Mouse (Mus musculus) limb, embryonic 14.5 days (tissue): ENCODE data around the gene Pgap1. TPM values are rescaled to one million over a fixed set of nuclear protein-coding genes. Genes with fewer than 3 reads are reported as not detected.

ENCODE experiments used
- ATAC-seq: fragments of 200-750 bp; cut with Nextera tagmentation; 2 replicates; pipeline ENCODE4 v1.8.0; 2017; ENCODE audit warnings: low read depth, moderate number of reproducible peaks, moderate TSS enrichment; ENCODE audit not compliant: low FRiP score
- DNase-seq: peaks from one replicate; pipeline ENCODE4 v3.0.0-alpha.2; 2015; ENCODE audit warnings: low spot score
- H3K27ac ChIP-seq: fragments of 300-500 bp; sonication (generic); replicated peaks from 2 replicates; pipeline ENCODE4 v1.5.1; 2014; ENCODE audit warnings: low read depth, mild to moderate bottlenecking, low read length, moderate library complexity, mixed read lengths
- H3K27me3 ChIP-seq: fragments of 300-500 bp; sonication (generic); 2 replicates; pipeline ENCODE4 v1.6.1; 2014; ENCODE audit warnings: low read length, mixed read lengths; ENCODE audit not compliant: control insufficient read depth, insufficient read depth
- H3K36me3 ChIP-seq: fragments of 300-500 bp; sonication (generic); 2 replicates; pipeline ENCODE4 v1.6.1; 2014; ENCODE audit warnings: mild to moderate bottlenecking, low read length, moderate library complexity, mixed read lengths; ENCODE audit not compliant: control insufficient read depth, insufficient read depth
- H3K4me1 ChIP-seq: fragments of 300-500 bp; sonication (generic); 2 replicates; pipeline ENCODE4 v1.6.1; 2014; ENCODE audit warnings: antibody characterized with exemption, low read length, mixed read lengths; ENCODE audit not compliant: control insufficient read depth, insufficient read depth
- H3K4me2 ChIP-seq: fragments of 300-500 bp; sonication (generic); replicated peaks from 2 replicates; pipeline ENCODE4 v1.6.1; 2014; ENCODE audit warnings: low read depth, mild to moderate bottlenecking, low read length, moderate library complexity; ENCODE audit not compliant: severe bottlenecking
- H3K4me3 ChIP-seq: fragments of 300-500 bp; sonication (generic); replicated peaks from 2 replicates; pipeline ENCODE4 v1.5.1; 2014; ENCODE audit warnings: low read length
- H3K9ac ChIP-seq: fragments of 300-500 bp; sonication (generic); 2 replicates; pipeline ENCODE4 v1.6.1; 2014; ENCODE audit warnings: mild to moderate bottlenecking, low read depth, low read length, moderate library complexity; ENCODE audit not compliant: severe bottlenecking
- H3K9me3 ChIP-seq: fragments of 300-500 bp; sonication (generic); 2 replicates; pipeline ENCODE4 v1.6.1; 2016; ENCODE audit warnings: low read length; ENCODE audit not compliant: control insufficient read depth
- POLR2A ChIP-seq: fragments of 200-500 bp; IDR thresholded peaks from 2 replicates; pipeline ENCODE4 v1.8.0; 2012; ENCODE audit warnings: inconsistent platforms, mild to moderate bottlenecking, moderate library complexity, borderline replicate concordance; ENCODE audit not compliant: insufficient read depth, insufficient read length; ENCODE audit errors: extremely low read depth
- WGBS: fragments of 180-500 bp; shearing (Covaris S2); extraction: QIAGEN DNeasy Blood & Tissue Kit; methylation state at CpG from one replicate; pipeline ENCODE4 v1.1.7; 2014; 5-methylcytosine and 5-hydroxymethylcytosine counted together
- polyA plus RNA-seq, 2 experiments: library from polyadenylated mRNA; depleted of rRNA in 1 of 2; stranded (reverse) in 1 of 2; unstranded in 1 of 2; fragments of >200 nt; fragmentation: Nextera tagmentation in 1 of 2; extraction: Ambion mirVana in 1 of 2; gene quantifications; 2 replicates each; pipeline versions ENCODE4 v1.2.1 to v1.2.3; 2012 to 2014

Gene Pgap1
- polyA plus RNA-seq, 2 experiments = 3.3 to 6.4 TPM

DNA sequence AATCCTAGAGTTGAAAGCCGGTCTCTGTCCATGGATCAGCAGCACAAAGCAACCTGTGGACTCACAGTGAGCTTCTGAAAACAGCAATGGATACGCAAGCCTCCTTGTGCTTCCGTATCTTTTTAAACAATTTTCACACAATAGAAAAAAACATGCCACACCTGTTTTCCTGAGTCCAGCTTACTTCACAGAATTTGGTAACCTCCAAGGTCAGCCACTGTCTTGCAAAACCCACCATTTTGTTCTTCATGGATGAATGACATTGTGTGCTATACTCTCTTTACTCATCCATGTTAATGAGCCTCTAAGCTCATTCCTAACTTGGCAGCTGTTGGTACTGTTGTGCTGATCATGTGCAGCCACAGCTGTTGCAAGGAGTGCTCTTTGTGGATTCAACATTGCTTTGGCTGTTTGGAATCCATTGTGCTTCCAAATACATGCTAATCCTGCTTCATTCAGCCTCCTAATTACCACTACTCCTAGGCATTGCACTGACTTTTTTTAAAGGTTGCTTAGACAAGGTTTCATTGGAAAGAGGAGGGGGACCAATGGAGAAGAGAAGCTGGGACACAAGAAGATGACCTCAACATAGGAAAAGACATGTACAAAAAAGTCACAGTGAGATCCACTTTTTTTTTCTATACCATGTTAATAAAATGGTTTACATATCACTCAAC is 72.6 kb downstream of the Pgap1 start:
- no peaks in the 10 kb centered on the region for H3K27me3 ChIP-seq
- no peak overlapping the region for H3K9ac ChIP-seq
- WGBS = 96% methylated on average over 3 of the region's 3 CpGs
- peaks cover 12% of the 10 kb centered on the region for H3K36me3 ChIP-seq
- H3K4me1 ChIP-seq = no peaks in the 10 kb centered on the region
- no peak overlapping the region for H3K27ac ChIP-seq
- no peak overlapping the region for H3K4me2 ChIP-seq
- ATAC-seq = no peak
- no peaks in the 10 kb centered on the region for H3K9me3 ChIP-seq
- no peak overlapping the region for H3K4me3 ChIP-seq
- no peak for DNase-seq
- no peak for TF ChIP-seq POLR2A

DNA sequence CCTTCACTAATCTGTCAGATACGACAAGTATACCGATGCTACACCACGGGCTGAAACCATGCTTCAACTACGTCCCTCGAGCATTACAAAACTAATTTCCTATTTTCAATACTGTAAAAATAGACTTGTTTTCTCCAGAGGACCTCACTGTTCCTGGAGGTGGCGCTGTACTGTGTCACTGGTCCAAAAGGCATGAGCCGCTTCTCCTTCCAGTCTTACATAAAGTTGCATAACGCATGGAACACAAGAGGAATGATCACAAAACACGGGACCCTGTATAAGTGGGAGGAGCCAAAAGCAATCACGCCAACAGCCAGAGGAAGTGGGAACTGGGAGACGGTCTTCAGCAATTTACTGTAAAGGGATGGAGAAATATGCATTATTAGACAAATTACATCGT is 77.0 kb downstream of the Pgap1 start:
- H3K4me2 ChIP-seq = no peak overlapping the region
- peaks cover 9% of the 10 kb centered on the region; the same call in 1 of the 2 replicates for H3K36me3 ChIP-seq
- no peaks in the 10 kb centered on the region for H3K9me3 ChIP-seq
- H3K9ac ChIP-seq = no peak overlapping the region
- ATAC-seq (no peak), DNase-seq (no peak)
- H3K27ac ChIP-seq = no peak overlapping the region
- H3K27me3 ChIP-seq = no peaks in the 10 kb centered on the region
- 92% methylated on average over 12 of the region's 12 CpGs for WGBS
- H3K4me1 ChIP-seq = no peaks in the 10 kb centered on the region
- TF ChIP-seq POLR2A = no peak
- H3K4me3 ChIP-seq = no peak overlapping the region

DNA sequence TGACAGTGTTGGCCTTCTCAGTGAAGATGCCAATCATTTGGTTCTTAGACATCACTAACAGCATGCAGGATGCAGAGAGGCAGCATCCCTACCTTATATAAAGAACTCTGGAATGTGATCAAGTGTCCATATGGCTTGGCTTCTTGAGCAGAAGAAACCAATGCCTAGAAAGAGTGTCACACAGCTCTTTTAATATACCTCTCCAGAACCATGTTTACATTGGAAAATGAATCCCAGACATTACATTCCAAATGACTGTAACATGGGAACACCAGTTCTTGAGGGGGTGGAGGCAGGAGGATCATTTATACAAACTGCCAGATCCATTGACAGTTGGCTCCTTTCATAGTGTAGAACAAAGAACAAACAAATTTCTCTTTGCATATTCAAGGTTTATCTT is 88.8 kb downstream of the Pgap1 start:
- ATAC-seq (no peak), DNase-seq (no peak)
- Histone ChIP-seq H3K36me3 (no peaks in the 10 kb centered on the region), H3K4me1 (no peaks in the 10 kb centered on the region), H3K9ac (no peak overlapping the region), H3K27me3 (no peaks in the 10 kb centered on the region), H3K27ac (no peak overlapping the region), H3K4me2 (no peak overlapping the region), H3K9me3 (no peaks in the 10 kb centered on the region), H3K4me3 (no peak overlapping the region)
- no peak for TF ChIP-seq POLR2A

DNA sequence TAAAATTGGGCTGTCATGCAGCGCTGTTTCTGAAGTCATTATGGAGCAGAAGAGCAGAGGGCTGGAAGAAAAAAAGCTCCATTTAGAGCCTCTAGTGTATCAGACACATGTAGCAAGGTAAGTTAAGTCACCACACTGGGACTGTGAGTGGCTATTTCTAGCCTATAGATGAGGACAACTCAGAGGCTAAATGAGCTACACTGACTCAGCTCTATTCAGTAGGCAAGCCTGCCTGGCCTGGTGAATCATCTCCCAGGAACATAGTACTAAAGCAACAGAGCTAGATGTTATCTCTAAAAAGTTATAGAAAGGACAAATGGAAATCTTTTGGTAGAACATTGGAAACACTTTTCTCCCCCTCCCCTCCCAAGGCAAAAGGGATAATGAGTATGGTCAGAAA is 90.1 kb downstream of the Pgap1 start:
- H3K4me2 ChIP-seq = no peak overlapping the region
- no peak overlapping the region for H3K9ac ChIP-seq
- H3K27ac ChIP-seq = no peak overlapping the region
- no peak overlapping the region for H3K4me3 ChIP-seq
- no peaks in the 10 kb centered on the region for H3K9me3 ChIP-seq
- no peaks in the 10 kb centered on the region for H3K36me3 ChIP-seq
- TF ChIP-seq POLR2A = no peak
- no peaks in the 10 kb centered on the region for H3K27me3 ChIP-seq
- ATAC-seq = no peak
- no peaks in the 10 kb centered on the region for H3K4me1 ChIP-seq
- 90% methylated on average over 1 of the region's 1 CpGs for WGBS
- no peak for DNase-seq

DNA sequence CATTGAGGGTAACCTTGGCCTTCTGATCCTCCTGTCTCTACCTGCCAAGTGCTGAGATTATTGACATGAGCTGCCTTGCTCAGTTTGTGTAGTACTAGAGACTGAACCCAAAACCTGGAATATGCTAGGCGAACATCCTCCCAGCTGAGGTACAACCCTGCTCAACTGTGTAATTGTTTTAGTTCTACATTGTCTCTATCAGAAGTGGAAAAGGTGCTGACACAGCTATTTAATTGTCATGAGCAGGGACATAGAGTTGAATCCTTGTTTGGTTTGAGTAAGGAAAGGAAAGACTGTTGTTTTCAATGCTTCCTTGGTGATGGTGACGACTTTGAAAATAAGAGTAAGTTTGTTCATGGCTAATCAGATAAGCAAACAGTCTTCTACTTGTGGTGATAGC is 105.4 kb downstream of the Pgap1 start:
- no peak overlapping the region for H3K4me2 ChIP-seq
- H3K9me3 ChIP-seq = no peaks in the 10 kb centered on the region
- DNase-seq (no peak), ATAC-seq (no peak)
- no peak overlapping the region for H3K4me3 ChIP-seq
- no peaks in the 10 kb centered on the region for H3K36me3 ChIP-seq
- no peak for TF ChIP-seq POLR2A
- no peaks in the 10 kb centered on the region for H3K27me3 ChIP-seq
- H3K4me1 ChIP-seq = no peaks in the 10 kb centered on the region
- no peak overlapping the region for H3K27ac ChIP-seq
- H3K9ac ChIP-seq = no peak overlapping the region
- WGBS = 80% methylated on average over 2 of the region's 2 CpGs

GRCm38 (mm10) chr1:54448833-54449232 is 108.7 kb downstream of the Pgap1 start:
- H3K27ac ChIP-seq = no peak overlapping the region
- ATAC-seq = no peak
- H3K4me3 ChIP-seq = no peak overlapping the region
- no peaks in the 10 kb centered on the region for H3K4me1 ChIP-seq
- DNase-seq = no peak
- no peak for TF ChIP-seq POLR2A
- no peaks in the 10 kb centered on the region for H3K9me3 ChIP-seq
- no peak overlapping the region for H3K9ac ChIP-seq
- H3K27me3 ChIP-seq = no peaks in the 10 kb centered on the region
- H3K4me2 ChIP-seq = no peak overlapping the region
- 68% methylated on average over 4 of the region's 4 CpGs for WGBS
- no peaks in the 10 kb centered on the region for H3K36me3 ChIP-seq
